Mouse (Mus musculus) bone marrow macrophage, adult 2 months (primary cell): ENCODE measurements around the gene Dynlt1c.
"Not testable (repeated sequence)": the region's sequence is repeated elsewhere in the genome, so short reads cannot be mapped to it uniquely, and the experiment has no call there.

Experiments
- CTCF ChIP-seq: IDR thresholded peaks from 2 replicates; pipeline ENCODE4 v1.5.1; 2012; ENCODE audit warnings: low read depth, mild to moderate bottlenecking, low read length, moderate library complexity
- POLR2A ChIP-seq: IDR thresholded peaks from 2 replicates; pipeline ENCODE4 v1.6.1; 2012; ENCODE audit warnings: mild to moderate bottlenecking, low read depth, low read length, borderline replicate concordance

DNA sequence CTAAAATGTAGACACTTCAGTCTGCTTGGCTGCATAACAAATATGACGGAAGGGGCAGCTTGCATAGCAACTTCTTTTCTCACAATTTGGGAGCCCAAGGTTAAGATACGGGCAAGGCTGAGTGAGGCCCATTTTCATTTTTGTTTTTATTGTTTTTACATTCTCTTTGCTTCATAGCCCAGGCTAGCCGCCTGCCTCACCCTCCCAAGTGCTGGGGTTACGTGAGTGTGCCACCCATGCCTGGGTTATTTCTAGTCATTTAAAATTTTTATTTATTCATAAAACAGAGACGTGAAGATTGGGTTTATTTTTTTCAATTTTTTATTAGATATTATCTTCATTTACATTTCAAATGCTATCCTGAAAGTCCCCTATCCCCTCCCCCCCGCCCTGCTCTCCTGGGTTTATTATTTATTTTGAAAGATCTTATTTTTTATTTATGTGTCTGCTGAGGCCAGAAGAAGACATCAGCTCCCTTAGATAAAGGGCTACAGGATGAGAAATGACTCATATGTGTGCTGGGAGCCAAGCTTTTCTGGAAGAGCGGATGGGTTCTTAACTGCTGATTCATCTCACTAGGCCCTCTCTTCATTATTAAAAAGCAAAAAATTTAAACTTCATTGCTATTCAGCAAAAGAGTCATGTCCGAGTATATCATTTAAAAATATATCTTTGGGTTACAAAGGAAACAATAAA is 1.1 kb upstream of the Dynlt1c start:
- TF ChIP-seq CTCF, POLR2A: not testable (repeated sequence)
